ENCODE assay signal across 30 mouse cellular contexts in the genomic region with DNA sequence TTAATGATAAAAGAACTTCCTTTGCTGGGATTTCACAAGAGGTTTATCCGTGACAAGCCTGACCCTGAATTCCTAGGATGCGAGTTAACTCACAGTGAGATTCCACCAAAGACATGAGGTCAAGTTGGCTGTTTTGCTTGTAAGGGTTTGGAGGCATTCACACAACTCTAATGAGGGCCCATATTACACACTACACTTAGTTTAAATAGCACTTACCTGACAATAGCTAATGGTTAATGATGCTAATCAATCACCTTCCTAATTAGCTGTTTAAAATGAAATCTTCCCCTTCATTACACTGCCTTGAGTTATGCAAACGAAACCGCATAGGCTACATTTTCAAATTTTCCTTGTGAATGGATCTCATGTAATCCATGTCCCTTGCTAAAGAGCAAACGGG. TPM values are rescaled to one million over a fixed set of nuclear protein-coding genes. Genes with fewer than 3 reads are reported as not detected.
"Had no signal": no experiment of that assay in that cellular context is flagged by ENCODE, and none has a peak within 500 bp of the region (broad histone marks: within the 10 kb centered on the region; RNA-seq: fewer than 3 reads in every experiment).

No protein-coding gene starts in this region.

- H3K4me1 ChIP-seq: limb, embryonic 13.5 days; liver, embryonic 12.5 days; liver, embryonic 15.5 days; megakaryocyte, embryonic 14.5 days; midbrain, embryonic 13.5 days; stomach, embryonic 15.5 days had no signal

- H3K4me2 ChIP-seq: limb, embryonic 13.5 days; liver, embryonic 12.5 days; liver, embryonic 15.5 days; lung, embryonic 15.5 days; midbrain, embryonic 13.5 days; neural tube, embryonic 13.5 days; stomach, embryonic 15.5 days had no signal

- H3K4me3 ChIP-seq: layer of hippocampus, adult 2 months; limb, embryonic 10.5 days; limb, embryonic 13.5 days; liver, embryonic 12.5 days; liver, embryonic 15.5 days; lung, embryonic 15.5 days; megakaryocyte, embryonic 14.5 days; midbrain, embryonic 10.5 days; midbrain, embryonic 13.5 days; myocyte; neural tube, embryonic 13.5 days; stomach, embryonic 15.5 days had no signal

- H3K36me3 ChIP-seq: limb, embryonic 10.5 days; limb, embryonic 13.5 days; liver, embryonic 12.5 days; liver, embryonic 15.5 days; lung, embryonic 15.5 days; midbrain, embryonic 13.5 days; neural tube, embryonic 13.5 days; stomach, embryonic 15.5 days had no signal

- DNase-seq: kidney, postnatal 25 days; layer of hippocampus, adult 9-11 months; liver; lung, adult 18-20 months; lung, postnatal 10 days; lung, postnatal 36 days; retina, postnatal 1 day; right cerebral cortex, postnatal 25 days; spleen, adult 18-20 months; thymus, postnatal 14 days; thymus, postnatal 4 days had no signal

- ATAC-seq: liver, embryonic 12.5 days; midbrain, embryonic 13.5 days; midbrain, embryonic 16.5 days had no signal

- H3K9ac ChIP-seq: limb, embryonic 13.5 days; liver, embryonic 12.5 days; liver, embryonic 15.5 days; lung, embryonic 15.5 days; midbrain, embryonic 13.5 days; neural tube, embryonic 13.5 days; stomach, embryonic 15.5 days had no signal

- H3K9me3 ChIP-seq: limb, embryonic 10.5 days; limb, embryonic 13.5 days; liver, embryonic 12.5 days; liver, embryonic 15.5 days; lung, embryonic 15.5 days; megakaryocyte, embryonic 14.5 days; midbrain, embryonic 10.5 days; midbrain, embryonic 13.5 days; neural tube, embryonic 13.5 days; stomach, embryonic 15.5 days had no signal

- H3K27me3 ChIP-seq: limb, embryonic 13.5 days; liver, embryonic 12.5 days; liver, embryonic 15.5 days; lung, embryonic 15.5 days; megakaryocyte, embryonic 14.5 days; midbrain, embryonic 13.5 days; neural tube, embryonic 13.5 days; stomach, embryonic 15.5 days had no signal

- H3K27ac ChIP-seq: kidney, postnatal 0 days; layer of hippocampus, adult 2 months; limb, embryonic 10.5 days; limb, embryonic 13.5 days; liver, embryonic 12.5 days; liver, embryonic 15.5 days; lung, embryonic 15.5 days; midbrain, embryonic 10.5 days; midbrain, embryonic 13.5 days; neural tube, embryonic 13.5 days; stomach, embryonic 15.5 days had no signal

RNA-seq across cellular contexts. Expression of a gene that starts 20.2 kb away (rescaled TPM):
- total RNA-seq: layer of hippocampus, adult 2 months; layer of hippocampus, postnatal 25 days; left cerebral cortex, adult 18-20 months; left cerebral cortex, postnatal 25 days; monocyte, adult 5-6 weeks; neutrophil, adult 5-6 weeks had no signal
- polyA plus RNA-seq: limb, embryonic 10.5 days; liver, embryonic 12.5 days; lung, embryonic 15.5 days had no signal
